Mouse (Mus musculus) E14TG2a.4 (cell line): ENCODE results near the gene Itgad.
A peak's percentile ranks its signal among the peaks of the same experiment; 100 is the strongest.

Experiments used
- H3K27me3 ChIP-seq: 2 replicates; pipeline ENCODE4 v1.6.1; 2014; ENCODE audit warnings: low read length, control low read depth; ENCODE audit not compliant: insufficient read depth
- H3K36me3 ChIP-seq: 2 replicates; pipeline ENCODE4 v1.6.1; 2014; ENCODE audit warnings: low read length, control low read depth; ENCODE audit not compliant: insufficient read depth
- H3K4me1 ChIP-seq: replicated peaks from 2 replicates; pipeline ENCODE4 v1.6.1; 2014; ENCODE audit warnings: low read depth, low read length, control low read depth
- H3K4me3 ChIP-seq: replicated peaks from 2 replicates; pipeline ENCODE4 v1.5.1; 2014; ENCODE audit warnings: mild to moderate bottlenecking, low read length
- H3K9me3 ChIP-seq: 2 replicates; pipeline ENCODE4 v1.6.1; 2014; ENCODE audit warnings: low read length, control low read depth
- CTCF ChIP-seq: conservative IDR thresholded peaks from 2 replicates; pipeline ENCODE4 v1.5.1; 2014; ENCODE audit warnings: low read length
- NANOG ChIP-seq: IDR thresholded peaks from 2 replicates; pipeline ENCODE4 v1.6.1; 2014; ENCODE audit warnings: borderline replicate concordance, low read length, mixed read lengths
- POU5F1 ChIP-seq: IDR thresholded peaks from 2 replicates; pipeline ENCODE4 v1.6.1; 2014; ENCODE audit warnings: low read length, borderline replicate concordance

Gene Itgad

DNA sequence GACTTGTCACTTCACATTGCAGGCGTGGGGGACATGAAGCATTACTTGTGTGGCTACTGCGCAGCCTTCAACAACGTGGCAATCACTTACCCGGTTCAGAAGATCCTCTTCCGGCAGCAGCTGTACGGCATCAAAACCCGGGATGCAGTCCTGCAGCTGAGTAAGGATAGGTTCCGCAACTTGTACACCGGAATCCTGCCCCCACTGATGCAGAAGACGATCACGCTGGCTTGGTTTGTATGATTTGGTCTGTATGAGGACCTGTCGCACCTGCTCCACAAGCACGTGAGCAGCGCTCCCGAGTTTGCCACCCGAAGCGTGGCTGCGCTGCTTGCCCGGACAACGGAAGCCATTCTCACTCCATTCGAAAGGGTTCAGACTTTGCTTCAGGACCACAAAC lies at the start of gene Itgad:
Gene Itgad (plus strand): TSS at position 301 of the 400 bp plus-strand sequence.
- H3K9me3 ChIP-seq: no peaks in the 10 kb centered on the region
- peaks cover 10% of the 10 kb centered on the region; the same call in 1 of the 2 replicates for H3K27me3 ChIP-seq
- peaks cover 10% of the 10 kb centered on the region for H3K4me1 ChIP-seq
- 0 out of 2 replicates have a peak within 1 kb of the TSS, but pooled peaks have one; percentile 29 for H3K4me3 ChIP-seq
- TF ChIP-seq POU5F1: no peak
- TF ChIP-seq CTCF: no peak
- TF ChIP-seq NANOG: no peak
- no peaks in the 10 kb centered on the region for H3K36me3 ChIP-seq

DNA sequence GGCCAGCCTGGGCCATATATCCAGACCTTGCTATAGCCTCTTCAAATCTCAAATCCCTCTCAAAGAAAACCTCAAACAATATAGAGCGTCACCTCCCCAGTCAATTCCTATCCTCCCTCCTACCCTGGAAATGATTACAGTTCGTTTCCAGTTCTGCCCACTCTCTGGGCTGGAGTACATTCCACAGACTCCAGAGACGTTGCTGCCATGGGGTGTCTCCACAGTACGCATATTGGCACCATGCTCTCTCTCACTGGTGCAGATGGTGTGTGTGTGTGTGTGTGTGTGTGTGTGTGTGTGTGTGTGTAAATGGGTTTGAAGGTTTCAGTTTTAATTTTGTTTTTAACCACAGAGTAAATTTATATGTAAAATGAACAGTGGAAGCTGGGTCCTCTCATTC lies 48.9 kb upstream of the Itgad start:
- H3K36me3 ChIP-seq: no peaks in the 10 kb centered on the region
- no peaks in the 10 kb centered on the region for H3K4me1 ChIP-seq
- no peak overlapping the region for H3K4me3 ChIP-seq
- TF ChIP-seq NANOG (no peak), POU5F1 (no peak), CTCF (no peak)
- no peaks in the 10 kb centered on the region for H3K9me3 ChIP-seq
- peaks cover 2% of the 10 kb centered on the region; the same call in 1 of the 2 replicates for H3K27me3 ChIP-seq

DNA sequence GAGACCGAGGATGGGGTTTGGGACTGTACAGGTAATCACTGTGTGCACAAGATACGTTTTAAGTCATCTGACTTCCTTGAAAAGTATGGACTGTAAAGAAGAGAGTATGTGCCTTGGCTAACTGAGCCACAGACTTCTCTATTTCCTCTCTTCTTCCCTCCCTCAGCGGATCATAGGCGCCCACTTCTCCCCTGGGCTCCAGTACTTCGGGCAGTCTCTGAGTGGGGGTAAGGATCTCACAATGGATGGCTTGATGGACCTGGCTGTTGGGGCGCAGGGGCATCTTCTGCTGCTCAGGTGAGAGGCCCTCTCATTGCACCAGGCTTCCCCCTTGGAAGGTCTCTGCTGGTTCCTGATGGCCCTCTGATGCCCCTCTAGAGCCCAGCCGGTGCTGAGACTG lies 46.7 kb upstream of the Itgad start:
- no peaks in the 10 kb centered on the region for H3K27me3 ChIP-seq
- no peaks in the 10 kb centered on the region for H3K36me3 ChIP-seq
- no peaks in the 10 kb centered on the region for H3K4me1 ChIP-seq
- no peak for TF ChIP-seq CTCF
- TF ChIP-seq NANOG: no peak
- no peak for TF ChIP-seq POU5F1
- H3K9me3 ChIP-seq: no peaks in the 10 kb centered on the region
- H3K4me3 ChIP-seq: no peak overlapping the region

- TF ChIP-seq NANOG (no peak), CTCF (no peak), POU5F1 (no peak)
Observed at GRCm38 (mm10) chr7:128110314-128110713, 43.9 kb upstream of the Itgad start.

DNA sequence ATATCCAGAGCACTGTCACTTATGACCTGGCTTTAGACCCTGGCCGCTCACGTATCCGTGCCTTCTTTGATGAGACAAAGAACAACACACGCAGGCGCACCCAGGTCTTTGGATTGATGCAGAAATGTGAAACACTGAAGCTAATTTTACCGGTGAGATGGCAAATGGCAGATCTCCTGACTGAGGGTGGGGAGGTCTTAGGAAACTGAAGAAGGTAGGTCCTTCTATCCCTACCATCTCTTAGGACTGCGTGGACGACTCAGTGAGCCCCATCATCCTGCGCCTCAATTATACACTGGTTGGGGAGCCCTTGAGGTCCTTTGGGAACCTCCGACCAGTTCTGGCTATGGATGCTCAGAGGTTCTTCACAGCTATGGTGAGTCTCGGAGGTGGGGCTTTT lies 42.0 kb upstream of the Itgad start:
- no peaks in the 10 kb centered on the region for H3K36me3 ChIP-seq
- H3K9me3 ChIP-seq: no peaks in the 10 kb centered on the region
- H3K4me3 ChIP-seq: no peak overlapping the region
- H3K4me1 ChIP-seq: no peaks in the 10 kb centered on the region
- peaks cover 4% of the 10 kb centered on the region; the same call in 1 of the 2 replicates for H3K27me3 ChIP-seq
- no peak for TF ChIP-seq POU5F1
- TF ChIP-seq NANOG: no peak
- no peak for TF ChIP-seq CTCF

More at GRCm38 (mm10) chr7:128110314-128110713, 43.9 kb upstream of the Itgad start:
- H3K9me3 ChIP-seq: no peaks in the 10 kb centered on the region
- H3K4me3 ChIP-seq: no peak overlapping the region
- H3K4me1 ChIP-seq: no peaks in the 10 kb centered on the region
- H3K27me3 ChIP-seq: peaks cover 4% of the 10 kb centered on the region; the same call in 1 of the 2 replicates
- H3K36me3 ChIP-seq: no peaks in the 10 kb centered on the region

DNA sequence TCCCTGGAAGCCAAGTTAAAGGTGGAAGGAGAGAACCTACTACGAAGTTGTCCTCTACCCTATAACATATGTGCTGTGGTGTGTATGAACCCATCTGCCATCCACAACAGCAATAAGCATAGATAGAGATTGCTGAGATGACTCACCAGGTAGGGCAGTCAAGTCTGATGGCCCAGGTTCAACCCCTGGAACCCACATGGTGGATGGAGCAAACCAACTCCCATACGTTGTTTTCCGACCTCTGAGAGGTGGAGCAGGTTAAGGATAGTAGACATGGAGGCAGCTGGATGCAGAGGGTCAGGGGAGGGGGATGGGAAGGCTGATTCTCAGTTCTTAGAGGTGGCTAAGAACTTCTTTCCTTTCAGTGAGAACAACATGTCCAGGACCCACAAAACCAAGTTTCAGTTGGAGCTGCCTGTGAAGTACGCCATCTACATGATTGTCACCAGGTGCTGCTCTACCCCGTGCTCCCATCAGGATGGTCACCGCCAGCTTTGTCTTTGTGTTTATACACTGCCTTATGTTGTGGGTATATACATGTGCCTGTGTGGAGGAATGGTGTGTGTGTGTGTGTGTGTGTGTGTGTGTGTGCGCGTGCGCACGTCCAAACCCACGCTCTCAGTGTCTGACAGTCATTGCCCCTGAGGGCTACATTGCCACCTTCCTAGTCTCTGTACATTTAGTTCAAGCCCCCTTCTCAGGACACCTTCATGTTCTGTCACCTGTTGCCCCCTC lies 39.6 kb upstream of the Itgad start:
- H3K4me1 ChIP-seq: no peaks in the 10 kb centered on the region
- H3K36me3 ChIP-seq: no peaks in the 10 kb centered on the region
- H3K4me3 ChIP-seq: no peak overlapping the region
- H3K9me3 ChIP-seq: no peaks in the 10 kb centered on the region
- H3K27me3 ChIP-seq: peaks cover 4% of the 10 kb centered on the region; the same call in 1 of the 2 replicates
- no peak for TF ChIP-seq NANOG
- no peak for TF ChIP-seq POU5F1
- no peak for TF ChIP-seq CTCF

GRCm38 (mm10) chr7:128115211-128115958 lies 38.8 kb upstream of the Itgad start:
- Histone ChIP-seq H3K4me1 (no peaks in the 10 kb centered on the region), H3K9me3 (no peaks in the 10 kb centered on the region), H3K36me3 (no peaks in the 10 kb centered on the region), H3K27me3 (peaks cover 4% of the 10 kb centered on the region; the same call in 1 of the 2 replicates), H3K4me3 (no peak overlapping the region)
- TF ChIP-seq CTCF: no peak
- TF ChIP-seq POU5F1: no peak
- TF ChIP-seq NANOG: no peak

- Histone ChIP-seq H3K4me1 (no peaks in the 10 kb centered on the region), H3K27me3 (peaks cover 4% of the 10 kb centered on the region; the same call in 1 of the 2 replicates), H3K9me3 (no peaks in the 10 kb centered on the region), H3K4me3 (no peak overlapping the region), H3K36me3 (no peaks in the 10 kb centered on the region)
- TF ChIP-seq CTCF: no peak
- no peak for TF ChIP-seq NANOG
Observed at GRCm38 (mm10) chr7:128116396-128116795, 37.8 kb upstream of the Itgad start.
